Mouse (Mus musculus): ENCODE measurements at regions not wholly inside any gene's neighbourhood (a gene's known extent, or its start where the extent isn't known, plus 50 kb on each side); places are given as distances from the start of the nearest gene placed in this dataset.

DNA sequence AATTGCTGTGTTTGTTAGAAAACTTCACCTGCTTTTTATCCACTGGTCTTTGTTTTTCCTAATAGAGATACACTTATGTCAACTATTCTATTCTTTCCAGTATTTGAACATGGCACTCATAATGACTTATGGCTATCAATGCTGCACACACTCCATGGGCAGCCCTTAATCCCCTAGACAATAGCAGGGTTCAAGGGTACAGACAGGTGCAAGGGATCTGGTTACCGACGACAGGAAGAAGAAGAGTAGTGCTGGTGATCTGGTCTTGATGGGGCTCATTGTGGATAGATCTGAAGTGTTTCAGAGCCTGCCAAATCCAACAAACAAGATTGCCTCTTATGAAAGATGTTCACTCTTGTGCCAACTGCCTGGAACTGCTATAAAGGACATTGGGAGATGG is 51.9 kb upstream of the Pdzrn3 start:
- TF ChIP-seq CTCF (IDR thresholded peaks at IDR 0.05; ENCODE audit: low read depth) (no peak), EP300 (optimal IDR thresholded peaks at IDR 0.05) (no peak)
